Mouse (Mus musculus) left cerebral cortex, postnatal 14 days (tissue): ENCODE measurements around the gene Zfp827. TPM values are rescaled to one million over a fixed set of nuclear protein-coding genes. Genes with fewer than 3 reads are reported as not detected.

ENCODE experiments used
- DNase-seq, 2 experiments: peaks; one replicate each; pipeline ENCODE4 v3.0.0; 2021 to 2022; ENCODE audit warnings: low spot score in 2 of 2, mixed read lengths in 1 of 2
- intact Hi-C: fragments of 180-260 bp; cut with DNase I; formaldehyde crosslinking; loops from one replicate; pipeline ENCODE4 v1.15.1; 2025
- total RNA-seq, 2 experiments: library from RNA; stranded (reverse); gene quantifications; 2 replicates each; pipeline ENCODE4 v1.2.3; 2021

Zfp827 gene
- total RNA-seq, 2 experiments from 2014 or later: 37.4 to 40.1 TPM

GRCm38 (mm10) chr8:79057179-79057578, 28.9 kb downstream of the Zfp827 start:
- intact Hi-C loops: no loop called here
- DNase-seq: no peak

- intact Hi-C loops: no loop called here
- DNase-seq: no peak
These were observed 31.1 kb downstream of the Zfp827 start for GRCm38 (mm10) chr8:79059361-79059760.

- DNase-seq: no peak
- intact Hi-C loops: no loop called here
These were observed 31.9 kb downstream of the Zfp827 start for GRCm38 (mm10) chr8:79060013-79060609.

- intact Hi-C loops: no loop called here
- no peak for DNase-seq
These were observed 37.7 kb downstream of the Zfp827 start for GRCm38 (mm10) chr8:79065924-79066323.

GRCm38 (mm10) chr8:79067812-79068630, 39.8 kb downstream of the Zfp827 start:
- intact Hi-C loops: no loop called here
- DNase-seq: no peak

- DNase-seq: no peak
- intact Hi-C loops: no loop called here
These were observed 45.1 kb downstream of the Zfp827 start for GRCm38 (mm10) chr8:79073311-79073710.

GRCm38 (mm10) chr8:79074986-79075385, 46.7 kb downstream of the Zfp827 start:
- DNase-seq: no peak
- intact Hi-C loops: no loop called here

GRCm38 (mm10) chr8:79077256-79077655, 49.0 kb downstream of the Zfp827 start:
- intact Hi-C loops: no loop called here
- DNase-seq: no peak

- intact Hi-C loops: no loop called here
- DNase-seq: no peak
These were observed 50.4 kb downstream of the Zfp827 start for GRCm38 (mm10) chr8:79078556-79079195.

GRCm38 (mm10) chr8:79079196-79079561, 50.9 kb downstream of the Zfp827 start:
- intact Hi-C loops: no loop called here
- DNase-seq: no peak

- intact Hi-C loops: loop anchor here (5.0 kb wide), 1 partner anchor 62 kb away; no protein-coding TSS in a partner anchor
- no peak for DNase-seq
These were observed 52.0 kb downstream of the Zfp827 start for GRCm38 (mm10) chr8:79080096-79080739.

GRCm38 (mm10) chr8:79081333-79081732, 53.1 kb downstream of the Zfp827 start:
- no peak for DNase-seq
- intact Hi-C loops: loop anchor here (5.0 kb wide), 1 partner anchor 61 kb away; no protein-coding TSS in a partner anchor

- DNase-seq: peak; percentile 41 to 52
- intact Hi-C loops: loop anchor here (5.0 kb wide), 1 partner anchor 60 kb away; no protein-coding TSS in a partner anchor
These were observed 53.7 kb downstream of the Zfp827 start for GRCm38 (mm10) chr8:79081955-79082354.

- intact Hi-C loops: loop anchor here (5.0 kb wide), 1 partner anchor 59 kb away; no protein-coding TSS in a partner anchor
- no peak for DNase-seq
These were observed 55.5 kb downstream of the Zfp827 start for GRCm38 (mm10) chr8:79083461-79084358.

- no peak for DNase-seq
- intact Hi-C loops: loop anchor here (5.0 kb wide), 1 partner anchor 58 kb away; no protein-coding TSS in a partner anchor
These were observed 56.2 kb downstream of the Zfp827 start for GRCm38 (mm10) chr8:79084359-79084820.

- DNase-seq: no peak
- intact Hi-C loops: no loop called here
These were observed 66.2 kb downstream of the Zfp827 start for GRCm38 (mm10) chr8:79094422-79094821.

GRCm38 (mm10) chr8:79095162-79095561, 66.9 kb downstream of the Zfp827 start:
- intact Hi-C loops: no loop called here
- no peak for DNase-seq

GRCm38 (mm10) chr8:79096970-79097369, 68.7 kb downstream of the Zfp827 start:
- intact Hi-C loops: no loop called here
- no peak for DNase-seq

GRCm38 (mm10) chr8:79102707-79103106, 74.5 kb downstream of the Zfp827 start:
- intact Hi-C loops: no loop called here
- DNase-seq: no peak
